Mouse (Mus musculus): Measurements from ENCODE around the gene Mfap5.

GRCm38 (mm10) chr6:122490929-122491512, 14.6 kb upstream of the Mfap5 start:
- TF ChIP-seq CTCF (IDR thresholded peaks at IDR 0.05; ENCODE audit: insufficient read depth, low read depth, low read length), result no peak
- no peak for TF ChIP-seq POLR2A (IDR thresholded peaks at IDR 0.05; ENCODE audit: insufficient read depth, low read depth, low read length)

Data from olfactory bulb, adult 2 months (tissue).